Mouse (Mus musculus) gastrocnemius, postnatal 36 days (tissue): ENCODE measurements around the gene Ntsr1. TPM values are rescaled to one million over a fixed set of nuclear protein-coding genes. Genes with fewer than 3 reads are reported as not detected.

ENCODE experiments used
- DNase-seq, 2 experiments: peaks; one replicate each; pipeline ENCODE4 v3.0.0; 2022
- intact Hi-C: fragments of 180-260 bp; cut with DNase I; formaldehyde crosslinking; loops from one replicate; pipeline ENCODE4 v1.15.1; 2025
- total RNA-seq, 2 experiments: library from RNA; stranded (reverse); gene quantifications; 2 replicates each; pipeline ENCODE4 v1.2.3; 2021

The Ntsr1 gene
- total RNA-seq, 2 experiments from 2014 or later = not detected

DNA sequence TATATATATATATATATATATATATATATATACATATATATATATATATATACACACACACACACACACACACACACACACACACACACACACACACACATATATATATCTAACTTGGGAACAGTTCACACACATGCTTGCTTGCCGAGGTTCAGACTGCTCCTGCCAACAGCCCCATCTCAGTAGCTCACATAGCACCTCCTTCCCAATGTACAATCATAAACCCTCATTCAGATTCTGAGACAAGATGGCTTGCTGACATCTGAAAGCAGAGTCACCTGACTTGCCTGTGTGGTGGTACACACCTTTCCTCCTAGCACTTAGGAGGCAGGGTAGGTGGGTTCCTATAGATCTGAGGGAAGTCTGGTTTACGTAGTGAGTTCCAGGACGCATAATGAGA is 52.6 kb downstream of the Ntsr1 start:
- intact Hi-C loops = no loop called here
- DNase-seq = no peak

DNA sequence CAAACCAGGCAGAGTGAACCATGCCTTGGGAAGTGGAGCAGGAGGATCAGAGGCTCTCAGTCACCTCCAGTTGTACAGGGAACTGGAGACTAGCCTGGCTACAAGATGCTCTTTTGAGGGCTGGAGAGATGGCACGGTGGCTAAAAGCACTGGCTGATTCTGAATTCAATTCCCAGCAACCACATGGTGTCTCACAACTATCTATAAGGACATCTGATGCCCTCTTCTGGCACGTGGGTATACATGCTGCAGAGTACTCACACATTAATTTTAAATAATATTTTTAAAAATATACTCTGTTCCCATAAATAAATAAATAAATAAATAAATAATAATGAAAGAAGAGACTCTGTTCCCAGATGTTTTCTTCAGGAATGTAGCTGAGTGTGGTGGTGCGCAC is 55.4 kb downstream of the Ntsr1 start:
- DNase-seq = no peak
- intact Hi-C loops = loop anchor here (5.0 kb wide), 1 partner anchor 83 kb away; no protein-coding TSS in a partner anchor

DNA sequence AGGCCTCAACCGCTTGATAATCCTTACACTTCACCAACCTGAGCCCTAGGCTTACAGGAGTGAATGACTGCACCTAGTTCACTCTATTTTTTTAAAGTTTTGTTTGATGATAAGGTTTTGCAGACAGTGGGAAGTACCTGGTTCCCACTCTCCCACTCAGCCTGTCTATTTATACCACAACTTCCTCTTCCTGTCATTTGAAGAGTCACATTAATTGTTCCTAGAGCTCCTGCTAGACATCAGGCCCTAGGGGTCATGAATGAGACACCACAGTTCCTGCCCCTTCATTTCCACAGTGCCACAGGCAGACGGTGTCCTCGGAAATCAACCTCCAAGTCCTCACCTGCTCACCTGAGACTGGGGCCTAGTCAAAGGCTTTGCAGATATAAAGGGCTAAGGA is 56.7 kb downstream of the Ntsr1 start:
- no peak for DNase-seq
- intact Hi-C loops = loop anchor here (5.0 kb wide), 1 partner anchor 84 kb away; no protein-coding TSS in a partner anchor

DNA sequence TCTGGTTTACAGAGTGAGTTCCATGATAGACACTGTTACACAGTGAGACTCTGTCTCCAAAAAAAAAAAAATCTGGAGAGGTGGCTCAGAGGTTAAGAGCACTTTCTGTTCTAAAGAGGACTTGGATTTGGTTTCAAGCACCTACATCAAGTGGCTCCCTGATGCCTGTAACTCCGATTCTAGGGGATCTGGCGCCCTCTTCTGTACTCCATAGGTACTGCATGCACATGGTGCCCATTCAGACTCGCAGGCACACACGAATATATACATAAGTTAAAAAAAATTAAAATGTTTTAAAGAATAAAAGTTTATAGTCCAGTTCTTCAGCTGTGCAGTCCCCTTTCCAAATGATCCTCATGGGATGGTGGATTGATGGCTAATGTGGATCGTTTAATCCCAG is 60.5 kb downstream of the Ntsr1 start:
- intact Hi-C loops = no loop called here
- no peak for DNase-seq

DNA sequence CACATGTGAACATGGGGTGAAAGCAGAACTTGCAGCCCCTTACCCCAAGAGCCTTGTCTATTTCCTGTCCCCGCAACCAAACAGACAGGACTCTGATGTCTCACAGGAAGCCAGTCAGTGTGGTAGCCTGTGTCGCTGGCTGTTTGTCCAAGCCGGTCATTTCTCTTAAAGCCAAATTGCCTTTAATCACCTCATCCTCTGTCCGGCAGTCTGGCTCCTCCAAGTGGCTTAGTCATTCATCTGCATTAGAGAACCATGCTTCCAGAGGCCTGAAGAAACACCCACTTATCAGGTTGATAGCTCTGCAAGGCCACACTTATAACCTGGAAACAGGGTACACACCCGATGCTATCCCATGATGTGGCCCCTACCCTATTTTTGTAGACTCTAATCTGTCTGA is 62.4 kb downstream of the Ntsr1 start:
- intact Hi-C loops = no loop called here
- no peak for DNase-seq

DNA sequence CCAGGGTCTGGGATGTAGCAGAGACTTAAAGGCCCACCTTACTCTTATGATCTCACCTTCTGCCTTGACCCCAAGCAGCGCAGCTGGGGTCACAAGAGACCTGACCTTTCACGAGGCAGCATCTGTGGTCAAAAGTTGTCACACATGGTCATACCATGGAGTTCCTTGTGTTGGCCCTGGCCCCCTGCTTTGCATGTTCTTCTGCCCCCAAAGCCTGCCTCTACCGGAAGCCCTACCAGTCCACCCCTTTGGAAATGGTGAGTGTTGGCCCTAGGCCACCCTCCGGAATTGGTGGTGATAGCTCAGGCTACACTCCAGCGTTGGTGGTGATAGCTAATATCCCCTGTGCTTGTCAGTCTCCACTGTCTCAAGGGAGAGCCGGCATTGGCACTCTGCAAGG is 63.5 kb downstream of the Ntsr1 start:
- intact Hi-C loops = no loop called here
- DNase-seq = no peak

DNA sequence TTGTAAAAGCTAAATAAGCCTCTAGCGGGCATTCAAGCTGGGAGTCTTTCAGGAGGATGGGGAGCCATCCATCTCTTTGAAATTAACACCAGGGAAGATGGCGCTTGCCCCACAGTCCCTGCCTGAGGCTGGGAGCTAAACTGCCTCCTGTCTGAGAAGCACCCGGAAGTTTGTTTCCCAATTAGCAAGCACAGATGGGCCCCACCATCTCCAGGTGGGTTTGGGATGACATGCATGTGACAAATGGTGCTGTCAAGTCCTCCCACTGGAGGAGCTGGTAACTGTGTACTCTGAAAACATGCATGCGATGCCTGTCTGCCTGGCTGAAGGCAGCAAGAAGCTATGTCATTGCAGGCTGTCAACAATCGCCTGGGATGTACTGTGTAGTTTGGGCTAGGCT is 64.1 kb downstream of the Ntsr1 start:
- intact Hi-C loops = no loop called here

DNA sequence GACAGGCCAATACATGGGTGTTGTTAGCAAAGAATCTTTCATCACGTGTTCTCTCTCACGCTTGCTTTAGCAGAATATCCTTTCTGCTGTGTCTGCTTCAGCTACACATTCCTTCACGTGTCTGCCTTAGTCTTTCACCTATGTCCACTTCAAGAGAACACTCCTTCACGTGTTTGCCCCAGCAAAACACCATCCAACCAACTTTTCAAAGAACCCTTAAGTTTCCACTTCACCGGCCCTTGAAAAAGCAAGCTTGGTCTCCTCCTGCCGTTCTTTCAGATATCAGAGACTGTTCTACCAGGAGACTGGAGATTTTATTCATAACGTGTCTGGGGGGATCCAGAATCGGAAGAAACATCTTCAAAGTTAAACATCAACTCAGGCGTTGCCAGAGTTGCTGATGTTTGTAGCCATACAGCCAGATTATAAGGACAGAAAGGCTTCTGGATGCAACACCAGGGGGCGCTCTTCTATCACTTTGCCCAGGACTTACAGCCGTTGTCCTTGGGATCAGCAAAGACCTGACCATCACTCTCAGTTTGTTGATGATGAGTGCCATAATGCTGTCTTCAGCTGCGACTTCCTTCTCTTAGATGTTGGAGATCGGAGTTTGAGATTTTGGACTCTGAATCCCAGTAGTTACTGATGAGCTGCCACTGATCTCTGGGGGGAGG is 66.6 kb downstream of the Ntsr1 start:
- peak in 1 of 2 experiments; percentile 37 for DNase-seq
- intact Hi-C loops = loop anchor here (5.0 kb wide), 1 partner anchor 181 kb away; no protein-coding TSS in a partner anchor

More for the DNA sequence above, 64.1 kb downstream of the Ntsr1 start:
- no peak for DNase-seq

DNA sequence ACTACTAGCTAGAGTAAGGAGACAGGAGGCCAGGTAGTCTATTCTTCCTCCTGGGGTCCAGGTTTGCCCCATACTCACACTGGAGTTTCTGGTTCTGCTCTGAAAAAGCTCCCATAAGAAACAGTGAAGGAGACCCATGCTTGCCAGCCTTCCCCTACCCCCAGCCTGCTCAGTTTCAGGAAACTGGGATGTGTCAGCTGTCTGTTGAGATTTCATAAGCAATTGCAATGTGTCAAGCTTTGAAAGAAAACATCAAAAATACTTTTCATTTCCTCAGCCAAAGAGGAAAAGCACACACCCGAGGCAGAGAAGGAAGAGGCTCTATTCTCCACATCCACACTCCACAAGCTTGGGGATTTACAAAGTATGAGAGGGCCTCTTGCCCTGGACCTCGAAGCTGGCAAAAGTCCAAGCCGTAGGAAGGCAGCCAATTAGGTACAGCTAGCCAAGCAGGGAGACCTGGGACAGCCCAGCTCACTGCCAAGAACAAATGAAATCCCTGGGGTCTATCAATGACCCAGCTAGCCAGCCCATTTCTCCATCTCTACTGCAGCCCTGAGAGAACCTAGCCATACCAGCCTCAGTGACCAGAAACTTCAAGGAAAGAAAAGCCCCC is 69.4 kb downstream of the Ntsr1 start:
- DNase-seq = peak; percentile 61 to 67
- intact Hi-C loops = loop anchor here (5.0 kb wide), 1 partner anchor 178 kb away; no protein-coding TSS in a partner anchor

DNA sequence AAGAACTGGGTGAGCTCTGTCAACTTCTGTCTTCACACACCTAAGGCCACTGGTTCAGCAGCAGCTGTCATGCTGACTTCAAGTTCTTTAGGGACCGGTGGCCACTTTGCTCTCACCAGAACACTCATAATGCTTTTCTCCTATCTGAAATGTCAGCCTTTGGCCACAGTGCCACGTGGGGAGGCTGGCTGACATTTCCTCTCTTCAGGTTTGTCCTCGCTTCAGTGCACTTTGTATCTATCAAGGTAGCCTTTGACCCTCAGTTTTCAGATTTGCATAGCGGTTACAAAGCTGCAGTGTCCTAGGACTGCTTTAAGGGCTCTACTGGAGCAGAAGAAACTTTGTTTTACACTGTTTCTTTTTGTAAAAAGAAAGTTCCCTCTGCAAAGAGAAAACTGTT is 76.7 kb downstream of the Ntsr1 start:
- no peak for DNase-seq
- intact Hi-C loops = loop anchor here (5.0 kb wide), 1 partner anchor 224 kb away; no protein-coding TSS in a partner anchor

DNA sequence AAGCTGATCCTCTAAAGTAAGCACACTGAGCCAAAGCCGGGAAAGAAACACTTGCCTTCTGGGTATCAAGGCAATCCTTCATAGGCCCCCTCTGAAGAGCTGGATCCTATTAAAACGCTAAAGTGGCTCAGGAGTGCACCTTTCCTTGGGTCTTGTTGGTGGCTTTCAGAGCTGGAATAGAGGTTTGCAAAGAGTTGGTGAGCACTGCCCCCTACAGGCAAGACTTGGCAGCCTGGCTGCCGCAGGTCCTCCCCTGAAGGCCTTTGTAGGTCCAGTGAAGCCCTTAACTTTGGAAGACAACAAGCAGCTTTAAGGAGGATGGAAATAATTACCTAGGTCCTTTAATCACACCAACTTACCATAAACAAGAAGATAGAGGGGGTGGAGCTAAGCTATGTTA is 78.9 kb downstream of the Ntsr1 start:
- intact Hi-C loops = loop anchor here (1.0 to 5.0 kb wide), 2 partner anchors 105 to 226 kb away; no protein-coding TSS in a partner anchor
- DNase-seq = peak; percentile 34 to 56

DNA sequence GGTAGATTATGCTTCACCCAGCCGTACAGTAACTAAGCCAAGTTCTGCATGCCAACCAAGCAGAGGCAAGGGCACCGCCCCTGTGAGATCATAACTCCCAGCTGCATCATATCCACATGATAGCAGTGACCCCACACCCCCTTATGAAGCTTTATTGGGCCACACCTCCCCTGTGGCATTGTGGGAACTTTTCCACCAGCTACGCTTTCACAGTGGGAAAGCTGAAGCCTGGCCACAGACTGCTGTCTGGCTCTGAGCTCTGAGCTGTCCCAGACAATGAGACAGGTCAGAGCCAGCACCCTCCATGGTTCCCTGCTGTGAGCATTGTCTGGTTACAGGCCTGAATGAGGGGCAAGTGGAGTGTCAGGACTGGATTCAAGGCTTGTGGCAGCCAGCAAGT is 81.2 kb downstream of the Ntsr1 start, which contains the start of gene Mrgbp:
Gene Mrgbp (plus strand): TSS at position 303 of the 400 bp plus-strand sequence.
- intact Hi-C loops = loop anchor here (5.0 kb wide), 1 partner anchor 166 kb away; no protein-coding TSS in a partner anchor
- DNase-seq = no peak

DNA sequence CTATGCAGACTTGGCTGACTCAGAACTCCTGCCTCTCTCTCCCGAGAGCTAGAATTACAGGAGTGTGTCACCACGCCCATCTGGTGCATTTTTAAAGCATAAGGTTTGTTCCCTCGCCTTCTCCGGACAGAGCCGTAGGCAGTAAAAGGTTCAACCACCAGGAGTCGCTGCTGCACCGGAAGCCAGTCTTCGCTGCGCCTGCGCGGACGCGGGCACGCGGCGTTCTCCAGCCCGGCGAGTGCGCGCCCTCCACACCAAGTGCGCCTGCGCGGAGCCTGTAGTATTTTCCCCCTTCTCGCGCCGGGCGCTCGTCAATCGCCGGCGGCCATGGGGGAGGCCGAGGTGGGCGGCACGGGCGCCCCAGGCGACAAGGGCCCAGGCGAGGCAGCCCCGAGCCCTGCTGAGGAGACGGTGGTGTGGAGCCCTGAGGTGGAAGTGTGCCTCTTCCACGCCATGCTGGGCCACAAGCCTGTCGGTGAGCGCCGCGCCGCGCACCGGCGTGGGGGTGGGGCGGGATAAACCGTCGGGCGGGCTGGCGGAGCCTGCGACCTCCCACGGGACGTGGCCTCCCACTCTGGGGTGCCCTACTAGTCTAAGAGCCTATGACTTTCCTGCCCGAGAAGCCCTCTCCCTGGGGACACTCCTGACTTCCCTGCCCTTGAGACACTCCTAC is 82.8 kb downstream of the Ntsr1 start:
- DNase-seq = peak; percentile 93 to 95
- intact Hi-C loops = loop anchor here (5.0 kb wide), 1 partner anchor 165 kb away; no protein-coding TSS in a partner anchor

DNA sequence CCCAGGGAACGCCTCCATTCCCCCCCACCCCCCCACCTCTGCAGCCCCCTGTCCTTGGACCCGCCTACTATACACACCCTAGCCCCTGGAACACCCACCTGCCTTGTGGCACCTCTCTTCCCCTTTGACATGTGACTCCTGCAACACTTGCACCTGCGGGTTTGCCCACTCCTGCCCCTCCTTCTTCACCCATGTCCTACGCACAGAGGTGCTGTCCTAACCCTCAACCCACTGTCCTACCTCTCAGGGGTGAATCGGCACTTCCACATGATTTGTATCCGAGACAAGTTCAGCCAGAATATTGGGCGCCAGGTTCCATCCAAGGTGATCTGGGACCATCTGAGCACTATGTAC is 83.4 kb downstream of the Ntsr1 start:
- DNase-seq = no peak
- intact Hi-C loops = loop anchor here (5.0 kb wide), 1 partner anchor 164 kb away; no protein-coding TSS in a partner anchor

DNA sequence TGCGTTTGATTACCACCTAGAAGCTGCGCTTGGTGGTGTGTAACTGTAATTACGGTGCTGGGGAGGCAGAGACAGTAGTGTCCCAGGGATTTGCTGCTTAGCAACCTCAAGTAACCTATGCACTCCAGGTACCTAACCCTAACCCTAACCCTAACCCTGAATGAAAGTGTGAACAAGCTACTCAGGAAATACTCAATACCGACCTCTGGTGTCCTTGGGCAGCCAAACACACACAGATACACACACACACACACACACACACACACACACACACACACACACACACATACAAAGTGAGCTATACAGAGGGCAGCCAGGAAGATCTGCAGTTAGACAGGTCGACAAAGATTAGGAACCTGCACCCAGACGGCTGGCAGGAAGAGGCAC is 89.0 kb downstream of the Ntsr1 start:
- intact Hi-C loops = no loop called here
- no peak for DNase-seq

DNA sequence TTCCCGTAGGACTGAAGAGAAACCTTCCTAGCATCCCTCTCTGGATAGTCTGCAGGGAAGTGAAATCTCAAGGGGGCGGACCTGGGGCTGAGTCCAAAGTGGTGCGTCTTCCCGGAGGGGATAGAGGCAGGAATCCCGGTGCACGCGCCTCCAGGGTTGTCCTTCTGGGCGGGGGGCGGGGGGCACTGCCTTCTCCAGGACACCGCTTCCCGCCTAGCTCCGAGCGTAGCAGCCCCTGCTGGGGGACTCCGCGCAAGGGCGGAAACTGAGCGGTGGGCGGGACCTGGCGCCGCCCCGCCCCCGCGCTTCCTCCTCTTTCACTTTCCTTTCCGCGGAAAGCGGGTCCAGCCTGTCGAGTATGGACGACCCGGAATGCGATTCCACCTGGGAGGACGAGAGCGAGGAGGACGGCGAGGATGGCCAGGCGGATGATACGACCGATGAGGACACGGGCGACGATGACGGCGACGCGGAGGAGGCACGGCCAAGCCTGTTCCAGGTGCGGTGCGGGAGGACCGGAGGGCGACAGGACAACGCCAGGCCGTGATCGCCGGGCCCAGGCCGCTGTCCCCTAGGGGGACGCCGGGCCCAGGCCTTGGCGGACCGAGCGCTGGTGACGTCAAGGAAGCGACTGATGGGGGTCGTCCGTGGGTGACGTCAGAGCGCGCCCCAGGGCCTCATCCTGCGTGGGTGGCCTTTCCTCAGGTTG is 89.5 kb downstream of the Ntsr1 start, which contains the start of gene Ogfr:
Gene Ogfr (plus strand): TSS at position 123 of the 709 bp plus-strand sequence.
- intact Hi-C loops = no loop called here
- DNase-seq = peak; percentile 68 to 78
